Mouse (Mus musculus) pancreas, adult 10 weeks (tissue): ENCODE data around the gene Syn2. TPM values are rescaled to one million over a fixed set of nuclear protein-coding genes. Genes with fewer than 3 reads are reported as not detected.

ENCODE experiments used
- polyA plus RNA-seq: library from polyadenylated mRNA; stranded (reverse); fragments of 350-450 nt; fragmentation: Illumina TruSeq; extraction: RNeasy Lipid Tissue Mini Kit (QIAGEN cat#74804); gene quantifications from one replicate; pipeline ENCODE4 v1.2.3, GENCODE M21; 2015; ENCODE audit warnings: low read depth, low replicate concordance; ENCODE audit not compliant: insufficient read depth

The Syn2 gene
- 3.1 TPM for polyA plus RNA-seq

GRCm38 (mm10) chr6:115134501-115135331 is at the start of gene Syn2:
TSS of gene Syn2 (plus strand) at chr6:115134902.

DNA sequence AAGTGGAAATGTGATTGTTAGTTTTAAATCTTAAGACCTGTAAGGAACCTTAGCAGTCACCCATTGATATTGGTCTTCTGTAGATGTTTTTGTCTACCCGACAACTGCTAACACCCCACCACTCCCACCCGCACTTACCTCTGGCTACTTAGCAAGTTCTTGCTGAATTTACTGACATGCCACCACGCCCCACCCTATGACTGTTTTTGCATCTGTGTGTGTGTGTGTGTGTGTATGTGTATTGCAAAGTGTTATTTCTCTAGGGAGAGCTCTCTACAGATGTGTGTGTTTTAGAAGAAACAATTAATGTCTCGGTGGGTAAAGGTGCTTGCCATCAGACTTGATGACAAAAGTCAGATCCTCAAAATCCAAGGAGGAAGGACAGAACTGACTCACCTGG is 92.3 kb downstream of the Syn2 start, which contains the start of gene Gm17482:
Gene Gm17482, plus strand, starts transcription at position 301 of the 400 bp plus-strand sequence.

DNA sequence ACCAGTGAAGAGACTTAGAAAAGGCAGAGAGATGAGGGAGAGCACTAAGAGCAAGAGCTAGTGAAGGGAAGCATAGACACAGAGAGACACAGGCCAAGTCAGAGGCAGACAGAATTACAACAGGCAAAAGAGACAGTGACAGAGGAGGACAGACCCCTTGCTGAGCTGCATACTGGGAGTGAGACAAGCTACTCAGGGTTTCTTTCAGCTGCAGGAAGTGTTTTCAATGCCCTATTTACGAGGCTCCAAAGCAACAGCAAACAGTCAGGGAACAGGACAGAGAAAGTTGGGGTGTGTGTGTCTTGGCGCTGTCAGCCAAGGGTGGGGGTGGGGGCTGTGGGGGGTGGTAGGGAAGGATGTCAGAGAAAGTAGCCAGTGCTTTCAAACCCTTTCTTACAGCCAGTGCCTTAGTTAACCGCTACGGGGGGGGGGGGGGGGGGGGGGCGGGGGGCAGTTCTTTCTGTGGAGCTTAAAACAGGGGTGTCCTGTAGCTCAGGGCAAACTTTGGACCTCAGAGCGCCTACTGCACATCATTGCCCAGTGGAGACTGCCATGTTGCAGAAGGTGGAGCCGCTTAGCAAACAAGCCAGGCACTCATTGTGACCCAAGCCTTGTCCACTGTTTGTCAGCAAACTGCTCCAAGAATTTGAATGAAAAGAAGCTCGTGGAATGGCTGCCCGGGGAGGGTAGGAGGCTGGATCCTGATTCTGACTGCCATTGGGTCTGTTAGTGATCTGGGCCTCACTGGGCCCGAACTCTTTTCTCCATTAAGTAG is 117.6 kb downstream of the Syn2 start, which contains the start of gene Timp4:
Gene Timp4, minus strand, starts transcription at position 107 of the 775 bp plus-strand sequence.

Other genes with a start within 250 kb of the Syn2 start
- gene Vgll4, start 164.9 kb upstream of the Syn2 start, polyA plus RNA-seq: 7.9 TPM
- gene Tamm41, start 97.0 kb upstream of the Syn2 start, polyA plus RNA-seq: 3.3 TPM
- gene Gm17482, start 92.4 kb downstream of the Syn2 start, polyA plus RNA-seq: not detected
- gene Timp4, start 117.3 kb downstream of the Syn2 start, polyA plus RNA-seq: 1.1 TPM
- 3.1 TPM for gene Pparg, start 226.0 kb downstream of the Syn2 start, polyA plus RNA-seq